Mouse (Mus musculus) lung, embryonic 14.5 days (tissue): ENCODE measurements around the gene Fam228a. TPM values are rescaled to one million over a fixed set of nuclear protein-coding genes. Genes with fewer than 3 reads are reported as not detected.
A peak's percentile ranks its signal among the peaks of the same experiment; 100 is the strongest.

ENCODE experiments used
- ATAC-seq: fragments of 200-750 bp; cut with Nextera tagmentation; 2 replicates; pipeline ENCODE4 v1.8.0; 2017; ENCODE audit warnings: mild to moderate bottlenecking, moderate TSS enrichment, moderate library complexity; ENCODE audit not compliant: insufficient read depth
- DNase-seq: peaks from one replicate; pipeline ENCODE4 v3.0.0-alpha.2; 2015
- H3K27ac ChIP-seq: fragments of 300-500 bp; sonication (generic); 2 replicates; pipeline ENCODE4 v1.5.1; 2014; ENCODE audit warnings: low read depth, mild to moderate bottlenecking, moderate library complexity
- H3K27me3 ChIP-seq: fragments of 300-500 bp; sonication (generic); 2 replicates; pipeline ENCODE4 v1.6.1; 2014; ENCODE audit warnings: low read length, control low read depth; ENCODE audit not compliant: insufficient read depth
- H3K36me3 ChIP-seq: fragments of 300-500 bp; sonication (generic); 2 replicates; pipeline ENCODE4 v1.6.1; 2014; ENCODE audit warnings: control low read depth; ENCODE audit not compliant: insufficient read depth
- H3K4me1 ChIP-seq: fragments of 300-500 bp; sonication (generic); 2 replicates; pipeline ENCODE4 v1.6.1; 2014; ENCODE audit warnings: antibody characterized with exemption, control low read depth; ENCODE audit not compliant: insufficient read depth
- H3K4me2 ChIP-seq: fragments of 300-500 bp; sonication (generic); 2 replicates; pipeline ENCODE4 v1.6.1; 2014; ENCODE audit warnings: mild to moderate bottlenecking
- H3K4me3 ChIP-seq: fragments of 300-500 bp; sonication (generic); 2 replicates; pipeline ENCODE4 v1.5.1; 2014; ENCODE audit warnings: low read depth, low read length
- H3K9ac ChIP-seq: fragments of 300-500 bp; sonication (generic); 2 replicates; pipeline ENCODE4 v1.6.1; 2014
- H3K9me3 ChIP-seq: fragments of 300-500 bp; sonication (generic); 2 replicates; pipeline ENCODE4 v1.6.1; 2016; ENCODE audit warnings: low read depth, low read length, control low read depth
- CTCF ChIP-seq: IDR thresholded peaks from 2 replicates; pipeline ENCODE4 v1.5.1; 2016; ENCODE audit warnings: antibody characterized with exemption, low read depth
- WGBS: fragments of 180-500 bp; shearing (Covaris S2); extraction: QIAGEN DNeasy Blood & Tissue Kit; methylation state at CpG from one replicate; pipeline ENCODE4 v1.1.7; 2014; 5-methylcytosine and 5-hydroxymethylcytosine counted together
- polyA plus RNA-seq: library from polyadenylated mRNA; unstranded; fragments of >200 nt; fragmentation: Nextera tagmentation; extraction: Ambion mirVana; gene quantifications from 2 replicates; pipeline ENCODE4 v1.2.1, GENCODE M21; 2014

Fam228a gene
- polyA plus RNA-seq, 1 experiment from 2014 or later: 0.41 TPM

DNA sequence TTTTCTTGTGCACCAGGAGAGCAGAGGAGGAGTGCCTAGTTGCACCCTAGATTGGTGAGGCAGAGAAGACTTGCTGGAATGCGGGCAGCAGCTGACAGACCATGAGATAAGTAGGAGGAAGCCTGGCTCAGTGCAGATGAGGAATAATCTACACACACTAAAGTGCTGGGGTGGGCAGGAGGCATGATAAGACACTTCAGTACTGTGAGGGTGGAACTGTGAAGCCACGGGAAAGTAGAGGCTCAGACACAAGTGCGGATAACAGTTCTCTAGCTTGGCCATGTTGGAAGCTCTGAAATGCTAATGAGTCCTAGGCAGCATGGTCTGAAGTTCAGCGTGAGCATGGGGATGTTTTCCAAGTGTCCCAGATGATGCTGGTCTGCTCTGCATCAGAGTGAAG lies 58.3 kb downstream of the Fam228a start:
- TF ChIP-seq CTCF: no peak
- WGBS: 41% methylated on average over 4 of the region's 4 CpGs
- Histone ChIP-seq H3K4me1 (no peaks in the 10 kb centered on the region), H3K36me3 (peaks cover 20% of the 10 kb centered on the region), H3K9me3 (no peaks in the 10 kb centered on the region), H3K27me3 (no peaks in the 10 kb centered on the region), H3K4me3 (no peak overlapping the region), H3K9ac (no peak overlapping the region), H3K27ac (no peak overlapping the region), H3K4me2 (no peak overlapping the region)
- no peak for DNase-seq
- ATAC-seq: peak; percentile 58; the same call in 1 of the 2 replicates

DNA sequence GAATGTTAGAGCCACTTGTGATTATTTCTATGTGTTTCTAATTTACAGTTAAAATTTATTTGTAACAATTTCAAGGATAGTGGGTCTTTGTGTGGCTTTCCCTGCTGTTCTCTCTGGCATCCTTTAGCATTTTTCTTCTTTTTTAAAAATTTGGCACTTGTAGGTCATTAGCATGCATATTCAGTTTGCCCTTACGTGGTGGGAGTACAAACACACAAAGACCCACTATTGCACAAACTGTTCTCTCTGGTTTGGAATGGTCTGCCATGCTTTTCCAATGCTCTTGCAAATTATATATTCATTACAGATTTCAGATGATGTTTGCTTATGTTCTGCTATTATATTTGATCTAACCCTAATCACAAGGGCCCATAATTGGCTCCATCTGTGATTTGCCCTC lies 61.9 kb downstream of the Fam228a start:
- Histone ChIP-seq H3K36me3 (peaks cover 51% of the 10 kb centered on the region), H3K9me3 (no peaks in the 10 kb centered on the region), H3K27ac (no peak overlapping the region), H3K9ac (no peak overlapping the region), H3K4me2 (no peak overlapping the region), H3K4me3 (no peak overlapping the region), H3K27me3 (no peaks in the 10 kb centered on the region), H3K4me1 (no peaks in the 10 kb centered on the region)
- TF ChIP-seq CTCF: no peak
- WGBS: 95% methylated on average over 1 of the region's 1 CpGs
- no peak for ATAC-seq
- no peak for DNase-seq

DNA sequence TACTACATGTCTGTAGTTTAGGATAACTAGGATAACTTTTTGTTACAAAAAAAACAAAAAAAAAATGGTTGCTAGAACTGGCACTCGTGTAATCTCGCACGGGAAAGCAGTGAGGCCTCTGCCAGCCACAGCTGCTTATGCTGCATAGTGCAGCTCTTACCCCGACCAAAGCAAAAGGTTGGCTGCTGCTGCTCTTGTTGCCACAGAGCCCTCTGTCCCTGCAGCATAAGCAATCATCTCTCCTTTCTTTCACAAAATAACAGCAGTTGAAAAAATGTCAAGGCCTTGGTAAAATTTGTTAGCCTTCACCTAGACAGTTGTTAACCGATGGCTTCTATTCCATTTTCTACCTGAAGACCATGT lies 72.6 kb downstream of the Fam228a start:
- no peaks in the 10 kb centered on the region for H3K4me1 ChIP-seq
- no peak overlapping the region for H3K4me3 ChIP-seq
- H3K27me3 ChIP-seq: no peaks in the 10 kb centered on the region
- no peak overlapping the region for H3K27ac ChIP-seq
- no peak for TF ChIP-seq CTCF
- no peak overlapping the region for H3K4me2 ChIP-seq
- no peak for DNase-seq
- 72% methylated on average over 5 of the region's 5 CpGs for WGBS
- no peaks in the 10 kb centered on the region for H3K9me3 ChIP-seq
- ATAC-seq: no peak
- peaks cover 43% of the 10 kb centered on the region for H3K36me3 ChIP-seq
- no peak overlapping the region for H3K9ac ChIP-seq

GRCm38 (mm10) chr12:4664929-4665674 lies 73.1 kb downstream of the Fam228a start:
- ATAC-seq (no peak), DNase-seq (peak; percentile 38)
- Histone ChIP-seq H3K9me3 (no peaks in the 10 kb centered on the region), H3K27ac (no peak overlapping the region), H3K9ac (no peak overlapping the region), H3K4me2 (no peak overlapping the region), H3K36me3 (peaks cover 47% of the 10 kb centered on the region), H3K27me3 (no peaks in the 10 kb centered on the region), H3K4me3 (no peak overlapping the region), H3K4me1 (no peaks in the 10 kb centered on the region)
- TF ChIP-seq CTCF: no peak
- 51% methylated on average over 7 of the region's 7 CpGs for WGBS

Other genes starting within 250 kb of the Fam228a start
- 42.7 and 45.9 TPM in 2 replicates for gene Itsn2, start 145.8 kb downstream of the Fam228a start, polyA plus RNA-seq
- gene Gm3625, start 145.5 kb downstream of the Fam228a start, polyA plus RNA-seq: not detected in 2 replicates
- 2.1 and 2.5 TPM in 2 replicates for gene Pfn4, start 30.6 kb upstream of the Fam228a start, polyA plus RNA-seq
- 1.4 and 1.6 TPM in 2 replicates for gene Fam228b, start 30.8 kb upstream of the Fam228a start, polyA plus RNA-seq
- 258 and 261 TPM in 2 replicates for gene Sf3b6, start 79.1 kb upstream of the Fam228a start, polyA plus RNA-seq
- gene Fkbp1b, start 103.2 kb upstream of the Fam228a start, polyA plus RNA-seq: 9.4 and 10.0 TPM in 2 replicates
- gene Wdcp, start 104.9 kb upstream of the Fam228a start, polyA plus RNA-seq: 16.4 and 17.5 TPM in 2 replicates
- 2.6 and 2.9 TPM in 2 replicates for gene Mfsd2b, start 135.9 kb upstream of the Fam228a start, polyA plus RNA-seq
- gene Ubxn2a, start 169.3 kb upstream of the Fam228a start, polyA plus RNA-seq: 21.2 and 27.0 TPM in 2 replicates
- gene Atad2b, start 178.9 kb upstream of the Fam228a start, polyA plus RNA-seq: 19.0 and 20.4 TPM in 2 replicates